Mouse (Mus musculus): Measurements from ENCODE around the gene Vmn2r115.

DNA sequence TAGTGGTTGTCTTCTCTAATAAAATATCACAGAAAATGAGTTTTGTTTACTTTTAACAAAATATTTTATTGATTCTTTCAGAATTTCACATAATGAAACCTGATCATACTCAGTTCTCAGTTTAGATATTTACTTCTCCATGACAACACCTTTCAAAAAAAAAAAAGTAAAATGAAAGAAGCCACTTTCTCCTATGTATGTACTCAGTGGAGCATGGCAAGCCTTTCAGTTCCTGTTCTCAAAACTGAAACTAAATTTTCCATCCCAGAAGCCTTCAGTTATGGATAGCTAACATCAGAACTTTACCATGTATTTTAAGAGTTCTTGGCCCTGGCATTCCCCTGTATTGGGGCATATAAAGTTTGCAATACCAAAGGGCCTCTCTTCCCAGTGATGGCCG lies 8.1 kb downstream of the Vmn2r115 start:
- no peak for TF ChIP-seq POLR2A (IDR thresholded peaks at IDR 0.05; ENCODE audit: borderline replicate concordance, low read depth, low read length)
- no peak for TF ChIP-seq CTCF (IDR thresholded peaks at IDR 0.05; ENCODE audit: low read depth, low read length)
